ENCODE assay signal across 8 mouse cellular contexts in genomic region chr11:70701984-70702733, GRCm38 (mm10). TPM values are rescaled to one million over a fixed set of nuclear protein-coding genes. Genes with fewer than 3 reads are reported as not detected.
DNase-seq lines count a peak whose midpoint lies in the region; ATAC-seq lines count a peak whose summit lies in the region.

No protein-coding gene starts in this region.

- no peaks in the 10 kb centered on the region for H3K27me3 ChIP-seq in embryonic facial prominence, embryonic 13.5 days
- no peaks in the 10 kb centered on the region for H3K27me3 ChIP-seq in hindbrain, embryonic 15.5 days
- H3K27me3 ChIP-seq in midbrain, embryonic 14.5 days (ENCODE audit: control insufficient read depth, insufficient read depth, low read length), result no peaks in the 10 kb centered on the region

- H3K9me3 ChIP-seq in embryonic facial prominence, embryonic 13.5 days, result no peaks in the 10 kb centered on the region
- no peaks in the 10 kb centered on the region for H3K9me3 ChIP-seq in hindbrain, embryonic 15.5 days
- no peaks in the 10 kb centered on the region for H3K9me3 ChIP-seq in midbrain, embryonic 14.5 days (ENCODE audit: control insufficient read depth, low read length)

- peaks cover 42% of the 10 kb centered on the region for H3K36me3 ChIP-seq in embryonic facial prominence, embryonic 13.5 days
- H3K36me3 ChIP-seq in hindbrain, embryonic 15.5 days, result peaks cover 28% of the 10 kb centered on the region
- peaks cover 35% of the 10 kb centered on the region for H3K36me3 ChIP-seq in midbrain, embryonic 14.5 days (ENCODE audit: control insufficient read depth, insufficient read depth, low read length)

- DNase-seq in heart, adult 11 months, result peak; percentile 95
- DNase-seq in heart, adult 8-10 months (ENCODE audit: low spot score), result no peak
- no peak for DNase-seq in midbrain, embryonic 14.5 days
- no peak for DNase-seq in natural killer cell, adult 2 months (ENCODE audit: low spot score in 2 of 2)
- no peak for DNase-seq in right cerebral cortex, adult 2 months (ENCODE audit: low spot score in 2 of 2)
- DNase-seq in kidney, postnatal 36 days, result no peak

- peaks cover 21% of the 10 kb centered on the region for H3K4me1 ChIP-seq in embryonic facial prominence, embryonic 13.5 days
- peaks cover 24% of the 10 kb centered on the region for H3K4me1 ChIP-seq in hindbrain, embryonic 15.5 days (replicated peaks)
- peaks cover 18% of the 10 kb centered on the region for H3K4me1 ChIP-seq in midbrain, embryonic 14.5 days (ENCODE audit: control insufficient read depth, insufficient read depth, low read length)

- no peak overlapping the region for H3K27ac ChIP-seq in embryonic facial prominence, embryonic 13.5 days
- no peak overlapping the region for H3K27ac ChIP-seq in hindbrain, embryonic 15.5 days (replicated peaks)
- no peak overlapping the region for H3K27ac ChIP-seq in midbrain, embryonic 14.5 days (replicated peaks; ENCODE audit: low read depth, low read length)

- ATAC-seq in embryonic facial prominence, embryonic 13.5 days (ENCODE audit: insufficient number of reproducible peaks, insufficient read depth, low FRiP score, low TSS enrichment, low read depth), result no peak
- ATAC-seq in hindbrain, embryonic 15.5 days (ENCODE audit: low FRiP score, low read depth), result no peak
- no peak for ATAC-seq in midbrain, embryonic 14.5 days (ENCODE audit: low FRiP score, low TSS enrichment)

- H3K9ac ChIP-seq in embryonic facial prominence, embryonic 13.5 days, result peak overlapping the region; percentile 94
- 0 out of 2 replicates have a peak overlapping the region, but pooled peaks have one; percentile 23 for H3K9ac ChIP-seq in hindbrain, embryonic 15.5 days
- H3K9ac ChIP-seq in midbrain, embryonic 14.5 days (replicated peaks; ENCODE audit: low read length), result peak overlapping the region; percentile 36; the same call in 1 of the 2 replicates

- peak overlapping the region; percentile 92; the same call in 1 of the 2 replicates for H3K4me3 ChIP-seq in embryonic facial prominence, embryonic 13.5 days
- H3K4me3 ChIP-seq in hindbrain, embryonic 15.5 days, result peak overlapping the region; percentile 81; the same call in 1 of the 2 replicates
- H3K4me3 ChIP-seq in midbrain, embryonic 14.5 days (replicated peaks; ENCODE audit: low read depth, low read length), result peak overlapping the region; percentile 87; the same call in 1 of the 2 replicates

- 76% methylated on average over 6 of the region's 6 CpGs for WGBS in embryonic facial prominence, embryonic 13.5 days
- WGBS in hindbrain, embryonic 15.5 days, result 75% methylated on average over 6 of the region's 6 CpGs
- 81% methylated on average over 6 of the region's 6 CpGs for WGBS in midbrain, embryonic 14.5 days

- H3K4me2 ChIP-seq in embryonic facial prominence, embryonic 13.5 days, result peak overlapping the region; percentile 82
- peak overlapping the region; percentile 83 for H3K4me2 ChIP-seq in hindbrain, embryonic 15.5 days
- peak overlapping the region; percentile 81 for H3K4me2 ChIP-seq in midbrain, embryonic 14.5 days (ENCODE audit: low read length)

RNA-seq across cellular contexts. Expression of gene Kif1c, which starts 1.8 kb away (rescaled TPM):
- 100 to 1,000 TPM; 456 to 555 (median 507) TPM for total RNA-seq in heart, adult 8-10 months (2022)
- polyA plus RNA-seq in embryonic facial prominence, embryonic 13.5 days (2015; fragmentation: Nextera tagmentation; extraction: Ambion mirVana), result 4.2 and 4.5 TPM in 2 replicates
- polyA plus RNA-seq in hindbrain, embryonic 15.5 days (2015; fragmentation: Nextera tagmentation; extraction: Ambion mirVana), result 1.7 and 1.9 TPM in 2 replicates
- polyA plus RNA-seq in midbrain, embryonic 14.5 days (2014; fragmentation: Nextera tagmentation; extraction: Ambion mirVana), result 4.0 and 6.6 TPM in 2 replicates

RNA-seq across cellular contexts. Expression of gene Inca1, which starts 2.2 kb away (rescaled TPM):
- total RNA-seq in heart, adult 8-10 months (2022), result 1 to 10 TPM; 5.1 to 6.7 (median 5.6) TPM
- polyA plus RNA-seq in embryonic facial prominence, embryonic 13.5 days (2015; fragmentation: Nextera tagmentation; extraction: Ambion mirVana), result 1.1 and 1.3 TPM in 2 replicates
- 1.8 and 1.9 TPM in 2 replicates for polyA plus RNA-seq in hindbrain, embryonic 15.5 days (2015; fragmentation: Nextera tagmentation; extraction: Ambion mirVana)
- polyA plus RNA-seq in midbrain, embryonic 14.5 days (2014; fragmentation: Nextera tagmentation; extraction: Ambion mirVana), result 0.95 and 1.6 TPM in 2 replicates

RNA-seq across cellular contexts. Expression of gene Camta2, which starts 14.3 kb away (rescaled TPM):
- total RNA-seq in heart, adult 8-10 months (2022), result 10 to 100 TPM; 32.4 to 41.1 (median 34.2) TPM
- 13.4 TPM in 2 replicates for polyA plus RNA-seq in embryonic facial prominence, embryonic 13.5 days (2015; fragmentation: Nextera tagmentation; extraction: Ambion mirVana)
- polyA plus RNA-seq in hindbrain, embryonic 15.5 days (2015; fragmentation: Nextera tagmentation; extraction: Ambion mirVana), result 23.4 and 27.5 TPM in 2 replicates
- 19.4 and 21.0 TPM in 2 replicates for polyA plus RNA-seq in midbrain, embryonic 14.5 days (2014; fragmentation: Nextera tagmentation; extraction: Ambion mirVana)

RNA-seq across cellular contexts. Expression of gene Spag7, which starts 32.9 kb away (rescaled TPM):
- 100 to 1,000 TPM in 1 of 4 experiments, 10 to 100 TPM in 3; 89.6 to 119 (median 95.7) TPM for total RNA-seq in heart, adult 8-10 months (2022)
- 159 and 163 TPM in 2 replicates for polyA plus RNA-seq in embryonic facial prominence, embryonic 13.5 days (2015; fragmentation: Nextera tagmentation; extraction: Ambion mirVana)
- polyA plus RNA-seq in hindbrain, embryonic 15.5 days (2015; fragmentation: Nextera tagmentation; extraction: Ambion mirVana), result 152 and 164 TPM in 2 replicates
- polyA plus RNA-seq in midbrain, embryonic 14.5 days (2014; fragmentation: Nextera tagmentation; extraction: Ambion mirVana), result 101 and 132 TPM in 2 replicates

RNA-seq across cellular contexts. Expression of gene Eno3, which starts 45.2 kb away (rescaled TPM):
- total RNA-seq in heart, adult 8-10 months (2022), result 1,000 to 10,000 TPM; 1,693 to 1,917 (median 1,770) TPM
- polyA plus RNA-seq in embryonic facial prominence, embryonic 13.5 days (2015; fragmentation: Nextera tagmentation; extraction: Ambion mirVana), result 18.3 and 19.7 TPM in 2 replicates
- polyA plus RNA-seq in hindbrain, embryonic 15.5 days (2015; fragmentation: Nextera tagmentation; extraction: Ambion mirVana), result 6.7 and 8.7 TPM in 2 replicates
- polyA plus RNA-seq in midbrain, embryonic 14.5 days (2014; fragmentation: Nextera tagmentation; extraction: Ambion mirVana), result 8.5 and 8.7 TPM in 2 replicates

Comparison
In these comparisons a context has a peak if more than half of its experiments do, and no peak if none do; other contexts are left out.
1. H3K9ac ChIP-seq: peak in every context shown above with its lines; median percentile 94 in embryonic facial prominence, embryonic 13.5 days; 36 in midbrain, embryonic 14.5 days; 23 in hindbrain, embryonic 15.5 days.